Mouse (Mus musculus) left cerebral cortex, adult 18-20 months (tissue): ENCODE data around the gene Hrh1. TPM values are rescaled to one million over a fixed set of nuclear protein-coding genes. Genes with fewer than 3 reads are reported as not detected.
"Not testable (repeated sequence)": the region's sequence is repeated elsewhere in the genome, so short reads cannot be mapped to it uniquely, and the experiment has no call there.

Source experiments
- DNase-seq, 2 experiments: peaks; one replicate each; pipeline ENCODE4 v3.0.0; 2021 to 2022; ENCODE audit warnings: low spot score in 2 of 2, mixed read lengths in 1 of 2
- total RNA-seq, 2 experiments: library from RNA; stranded (reverse); gene quantifications; 2 replicates each; pipeline ENCODE4 v1.2.3; 2021

Gene Hrh1
- total RNA-seq, 2 experiments from 2014 or later: 25.9 to 32.0 TPM

GRCm38 (mm10) chr6:114457299-114457698 lies 59.6 kb downstream of the Hrh1 start:
- no peak for DNase-seq

GRCm38 (mm10) chr6:114458191-114458590 lies 60.5 kb downstream of the Hrh1 start:
- DNase-seq: no peak

- no peak for DNase-seq
Observed at GRCm38 (mm10) chr6:114459969-114460368, 62.2 kb downstream of the Hrh1 start.

GRCm38 (mm10) chr6:114461536-114461935 lies 63.8 kb downstream of the Hrh1 start:
- no peak for DNase-seq

GRCm38 (mm10) chr6:114462747-114463146 lies 65.0 kb downstream of the Hrh1 start:
- DNase-seq: peak in 1 of 2 experiments; percentile 45

GRCm38 (mm10) chr6:114473541-114473940 lies 75.8 kb downstream of the Hrh1 start:
- no peak for DNase-seq

- no peak for DNase-seq
Observed at GRCm38 (mm10) chr6:114474059-114474458, 76.3 kb downstream of the Hrh1 start.

GRCm38 (mm10) chr6:114474911-114475310 lies 77.2 kb downstream of the Hrh1 start:
- DNase-seq: peak in 1 of 2 experiments; percentile 32

GRCm38 (mm10) chr6:114478771-114479170 lies 81.0 kb downstream of the Hrh1 start:
- DNase-seq: no peak

- DNase-seq: no peak
Observed at GRCm38 (mm10) chr6:114479644-114480410, 82.1 kb downstream of the Hrh1 start.

- no peak for DNase-seq
Observed at GRCm38 (mm10) chr6:114489371-114489770, 91.6 kb downstream of the Hrh1 start.

- DNase-seq: not testable (repeated sequence)
Observed at GRCm38 (mm10) chr6:114492588-114492987, 94.9 kb downstream of the Hrh1 start.

- DNase-seq: peak; percentile 41 to 54
Observed at GRCm38 (mm10) chr6:114494987-114495386, 97.3 kb downstream of the Hrh1 start.

- not testable (repeated sequence) for DNase-seq
Observed at GRCm38 (mm10) chr6:114514038-114514437, 116.3 kb downstream of the Hrh1 start.

- not testable (repeated sequence) for DNase-seq
Observed at GRCm38 (mm10) chr6:114528709-114529108, 131.0 kb downstream of the Hrh1 start.

Other genes with a start within 250 kb of the Hrh1 start
- gene Slc6a1, start 115.3 kb upstream of the Hrh1 start, total RNA-seq: 100 to 1,000 TPM; 288 to 289 TPM
- gene Atg7, start 245.2 kb downstream of the Hrh1 start, total RNA-seq: 10 to 100 TPM; 24.3 to 28.3 TPM